Mouse (Mus musculus): ENCODE measurements at regions not wholly inside any gene's neighbourhood (a gene's known extent, or its start where the extent isn't known, plus 50 kb on each side); places are given as distances from the start of the nearest gene placed in this dataset.

- TF ChIP-seq CTCF (IDR thresholded peaks at IDR 0.05) (no peak), EP300 (IDR thresholded peaks at IDR 0.05) (no peak)
Observed at GRCm38 (mm10) chr1:169224431-169224830, 306.8 kb downstream of the Nuf2 start.
